Mouse (Mus musculus) frontal cortex, postnatal 25 days (tissue): Measurements from ENCODE around the gene Cd163.
"Not testable (repeated sequence)": the region's sequence is repeated elsewhere in the genome, so short reads cannot be mapped to it uniquely, and the experiment has no call there.

Source experiments
- DNase-seq, 2 experiments: peaks; one replicate each; pipeline ENCODE4 v3.0.0; 2022; ENCODE audit warnings: low spot score in 2 of 2

Cd163 gene

GRCm38 (mm10) chr6:124304356-124304755 is at the start of gene Cd163:
Cd163 (plus strand) TSS chr6:124304656.
- DNase-seq = no peak

- DNase-seq = no peak
These were observed 48.6 kb upstream of the Cd163 start for GRCm38 (mm10) chr6:124255721-124256470.

- peak; percentile 59 to 74 for DNase-seq
These were observed 44.1 kb upstream of the Cd163 start for GRCm38 (mm10) chr6:124260198-124260931.

GRCm38 (mm10) chr6:124262696-124263095 is 41.8 kb upstream of the Cd163 start:
- peak; percentile 66 to 75 for DNase-seq

- DNase-seq = no peak
These were observed 31.1 kb upstream of the Cd163 start for GRCm38 (mm10) chr6:124273231-124273880.

GRCm38 (mm10) chr6:124277641-124278040 is 26.8 kb upstream of the Cd163 start:
- no peak for DNase-seq

- DNase-seq = no peak
These were observed 26.2 kb upstream of the Cd163 start for GRCm38 (mm10) chr6:124278291-124278690.

GRCm38 (mm10) chr6:124282731-124283130 is 21.7 kb upstream of the Cd163 start:
- no peak for DNase-seq

GRCm38 (mm10) chr6:124297378-124297777 is 7.1 kb upstream of the Cd163 start:
- not testable (repeated sequence) for DNase-seq

- no peak for DNase-seq
These were observed 2.8 kb upstream of the Cd163 start for GRCm38 (mm10) chr6:124301447-124302192.

- no peak for DNase-seq
These were observed 4.5 kb downstream of the Cd163 start for GRCm38 (mm10) chr6:124308935-124309334.

- DNase-seq = no peak
These were observed 7.8 kb downstream of the Cd163 start for GRCm38 (mm10) chr6:124312292-124312691.

- no peak for DNase-seq
These were observed 15.9 kb downstream of the Cd163 start for GRCm38 (mm10) chr6:124320371-124320770.

- DNase-seq = peak; percentile 18 to 26
These were observed 17.3 kb downstream of the Cd163 start for GRCm38 (mm10) chr6:124321481-124322475.

- DNase-seq = peak in 1 of 2 experiments; percentile 8
These were observed 24.0 kb downstream of the Cd163 start for GRCm38 (mm10) chr6:124328394-124328991.

GRCm38 (mm10) chr6:124329622-124330021 is 25.2 kb downstream of the Cd163 start:
- no peak for DNase-seq

GRCm38 (mm10) chr6:124345096-124345495 is 40.6 kb downstream of the Cd163 start:
- peak in 1 of 2 experiments; percentile 5 for DNase-seq

- no peak for DNase-seq
These were observed 42.2 kb downstream of the Cd163 start for GRCm38 (mm10) chr6:124346613-124347012.

- DNase-seq = no peak
These were observed 48.8 kb downstream of the Cd163 start for GRCm38 (mm10) chr6:124353246-124353645.

GRCm38 (mm10) chr6:124358953-124359352 is 54.5 kb downstream of the Cd163 start:
- DNase-seq = no peak
